Mouse (Mus musculus): ENCODE results near the gene Tspan31.

DNA sequence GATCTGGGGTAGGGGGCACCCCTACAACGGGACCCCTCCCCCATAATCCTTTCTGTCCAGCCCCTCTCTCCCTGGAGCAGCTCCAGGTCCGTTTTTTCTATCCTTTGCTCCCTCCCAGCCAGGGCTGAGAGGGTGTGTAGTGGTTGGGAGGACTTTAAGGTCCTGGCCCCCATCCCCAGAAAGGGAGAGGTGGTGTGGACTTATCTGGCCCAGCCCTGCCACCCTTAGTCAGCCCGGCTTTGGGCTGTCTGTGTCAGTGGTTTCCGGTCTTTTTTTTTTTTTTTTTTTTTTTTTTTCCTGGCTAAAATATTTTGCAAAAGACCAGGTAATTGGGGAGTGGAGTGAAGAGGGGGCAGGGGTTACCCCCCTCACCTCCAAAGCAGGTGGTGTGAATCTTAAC is 22.7 kb upstream of the Tspan31 start:
- TF ChIP-seq NELFE (IDR thresholded peaks at IDR 0.05; ENCODE audit: low read depth, low read length) (no peak), CTCF (IDR thresholded peaks at IDR 0.05 in 2 of 3, conservative IDR thresholded peaks at IDR 0.05 in 1 of 3; ENCODE audit: control insufficient read depth in 1 of 3, insufficient read depth in 1 of 3, low read depth in 2 of 3, low read length in 3 of 3, poor library complexity in 1 of 3, severe bottlenecking in 1 of 3) (no peak)
